Mouse (Mus musculus) forebrain, embryonic 12.5 days (tissue): ENCODE measurements at regions not wholly inside any gene's neighbourhood (a gene's known extent, or its start where the extent isn't known, plus 50 kb on each side); places are given as distances from the start of the nearest gene placed in this dataset.

ENCODE experiments used
- ATAC-seq: fragments of 200-750 bp; cut with Nextera tagmentation; 2 replicates; pipeline ENCODE4 v1.8.0; 2017; ENCODE audit warnings: moderate TSS enrichment; ENCODE audit not compliant: low FRiP score
- H3K27ac ChIP-seq: fragments of 300-500 bp; sonication (generic); 2 replicates; pipeline ENCODE4 v1.5.1; 2016; ENCODE audit warnings: mild to moderate bottlenecking
- H3K27me3 ChIP-seq: fragments of 300-500 bp; sonication (generic); 2 replicates; pipeline ENCODE4 v1.6.1; 2016; ENCODE audit warnings: mild to moderate bottlenecking
- H3K36me3 ChIP-seq: fragments of 300-500 bp; sonication (generic); replicated peaks from 2 replicates; pipeline ENCODE4 v1.6.1; 2016; ENCODE audit warnings: mild to moderate bottlenecking
- H3K4me1 ChIP-seq: fragments of 300-500 bp; sonication (generic); 2 replicates; pipeline ENCODE4 v1.6.1; 2016
- H3K4me2 ChIP-seq: fragments of 300-500 bp; sonication (generic); 2 replicates; pipeline ENCODE4 v1.6.1; 2016; ENCODE audit warnings: mild to moderate bottlenecking, moderate library complexity
- H3K4me3 ChIP-seq: fragments of 300-500 bp; sonication (generic); replicated peaks from 2 replicates; pipeline ENCODE4 v1.5.1; 2016; ENCODE audit warnings: mild to moderate bottlenecking
- H3K9ac ChIP-seq: fragments of 300-500 bp; sonication (generic); 2 replicates; pipeline ENCODE4 v1.6.1; 2016; ENCODE audit warnings: mild to moderate bottlenecking
- H3K9me3 ChIP-seq: fragments of 300-500 bp; sonication (generic); 2 replicates; pipeline ENCODE4 v1.6.1; 2016
- WGBS: fragments of 180-500 bp; shearing (Covaris S2); methylation state at CpG from one replicate; pipeline ENCODE4 v1.1.7; 2016; 5-methylcytosine and 5-hydroxymethylcytosine counted together

DNA sequence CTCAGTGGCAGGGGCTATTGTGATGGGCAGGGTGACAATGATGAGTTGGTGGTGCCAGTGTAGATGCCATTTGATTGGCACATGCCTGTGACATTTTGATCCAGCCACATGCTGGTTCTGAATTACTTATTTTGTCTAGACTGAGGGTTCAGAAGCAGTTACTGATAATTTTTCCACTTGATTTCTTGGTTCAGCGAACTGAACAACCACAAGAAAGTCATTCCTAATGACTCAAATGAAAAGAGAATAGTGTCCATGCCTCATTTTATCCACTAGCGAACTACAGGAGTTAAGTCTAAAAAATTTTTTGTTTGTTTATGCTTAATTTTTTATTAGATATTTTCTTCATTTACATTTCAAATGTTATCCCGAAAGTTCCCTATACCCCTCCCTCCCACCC, 244.6 kb upstream of the Fam98a start:
- Histone ChIP-seq H3K9ac (no peak overlapping the region), H3K4me3 (no peak overlapping the region), H3K9me3 (no peaks in the 10 kb centered on the region), H3K27me3 (peaks cover 3% of the 10 kb centered on the region), H3K4me1 (no peaks in the 10 kb centered on the region), H3K27ac (no peak overlapping the region), H3K4me2 (no peak overlapping the region), H3K36me3 (no peaks in the 10 kb centered on the region)
- no peak for ATAC-seq
- 91% methylated on average over 3 of the region's 3 CpGs for WGBS

DNA sequence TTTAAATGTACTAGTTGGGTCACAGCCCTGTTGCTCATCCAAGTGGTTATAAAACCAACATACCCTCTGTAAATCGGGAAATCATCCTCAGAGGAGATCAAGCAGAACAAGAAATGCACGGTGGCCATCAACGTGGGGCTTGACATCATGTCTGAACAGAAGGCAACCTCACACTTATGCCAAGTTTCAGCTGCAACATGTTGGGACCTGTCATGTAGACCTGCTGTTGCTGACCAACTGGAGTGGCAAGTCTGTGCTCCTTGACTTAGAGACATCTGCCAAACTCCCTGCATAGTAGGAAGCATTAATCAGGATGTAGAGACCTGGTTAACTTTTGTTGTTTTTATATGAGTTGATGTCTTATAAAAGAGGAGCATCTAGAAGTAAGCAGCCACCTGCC, 244.0 kb upstream of the Fam98a start:
- Histone ChIP-seq H3K9me3 (no peaks in the 10 kb centered on the region), H3K27ac (no peak overlapping the region), H3K4me3 (no peak overlapping the region), H3K36me3 (no peaks in the 10 kb centered on the region), H3K27me3 (peaks cover 3% of the 10 kb centered on the region), H3K9ac (no peak overlapping the region), H3K4me2 (no peak overlapping the region), H3K4me1 (no peaks in the 10 kb centered on the region)
- no peak for ATAC-seq
- 91% methylated on average over 3 of the region's 3 CpGs for WGBS

DNA sequence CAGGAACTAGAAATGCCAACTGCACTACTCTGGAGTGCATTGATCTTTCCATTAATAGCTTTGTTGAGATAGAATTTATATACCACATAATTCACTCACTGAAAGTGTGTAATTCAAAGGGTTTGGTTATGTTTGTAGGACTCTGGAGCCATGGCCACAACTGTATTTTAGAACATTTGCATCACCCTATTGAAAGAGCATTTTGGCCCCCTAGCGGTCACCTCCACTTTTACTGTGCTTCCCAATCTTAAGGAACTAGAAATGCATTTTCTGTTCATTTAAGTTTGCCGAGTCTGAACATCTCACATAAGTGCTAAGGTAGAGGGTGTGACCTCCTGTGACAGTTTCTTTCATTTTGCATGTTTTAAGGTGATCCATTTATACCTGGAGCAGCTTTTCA, 228.0 kb upstream of the Fam98a start:
- H3K4me3 ChIP-seq, result no peak overlapping the region
- no peaks in the 10 kb centered on the region for H3K9me3 ChIP-seq
- WGBS, result 40% methylated on average over 2 of the region's 2 CpGs
- H3K36me3 ChIP-seq, result no peaks in the 10 kb centered on the region
- H3K27me3 ChIP-seq, result no peaks in the 10 kb centered on the region
- H3K4me1 ChIP-seq, result no peaks in the 10 kb centered on the region
- no peak overlapping the region for H3K9ac ChIP-seq
- H3K4me2 ChIP-seq, result no peak overlapping the region
- ATAC-seq, result 0 out of 2 replicates have a peak, but pooled peaks have one; percentile 23
- H3K27ac ChIP-seq, result no peak overlapping the region

DNA sequence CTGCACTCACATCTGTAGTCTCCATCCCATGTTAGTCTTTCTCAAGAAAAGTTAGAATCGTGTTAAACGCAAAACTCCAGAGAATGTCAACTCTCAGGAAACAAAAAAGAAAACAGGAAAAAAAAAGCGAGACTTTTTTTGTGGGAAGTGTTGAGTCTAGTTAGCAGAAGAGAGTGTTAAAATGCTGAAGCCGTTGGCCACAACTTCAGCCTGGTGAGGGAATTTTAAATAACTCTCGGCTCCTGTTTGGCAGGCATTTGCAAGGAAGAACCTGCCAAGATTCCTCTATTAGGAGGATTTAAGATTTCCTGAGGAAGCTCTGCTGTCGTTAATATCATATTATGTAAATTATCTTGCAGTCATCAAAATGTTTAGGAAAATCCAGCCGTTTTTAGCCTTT, 224.9 kb upstream of the Fam98a start:
- H3K27ac ChIP-seq, result no peak overlapping the region
- WGBS, result 89% methylated on average over 7 of the region's 7 CpGs
- H3K9ac ChIP-seq, result no peak overlapping the region

DNA sequence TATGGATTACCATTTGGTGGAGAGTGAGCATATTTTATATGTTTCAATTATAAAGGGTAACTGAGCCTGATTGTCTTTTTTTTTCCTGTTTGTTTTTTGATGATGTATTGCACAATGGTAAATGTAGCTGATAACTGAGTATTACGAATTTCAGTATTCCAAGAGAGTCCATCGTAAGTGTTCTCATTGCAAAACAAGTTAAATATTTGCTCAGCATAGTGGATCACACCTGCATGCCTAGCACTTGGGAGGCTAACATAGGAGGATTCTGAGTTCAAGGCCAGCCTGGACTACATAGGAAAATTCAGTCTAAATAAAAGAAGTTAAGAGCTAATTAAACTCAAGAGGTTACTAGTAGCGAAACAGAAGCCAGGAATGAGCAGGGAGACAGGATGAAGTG, 223.8 kb upstream of the Fam98a start:
- no peak for ATAC-seq
- Histone ChIP-seq H3K4me1 (no peaks in the 10 kb centered on the region), H3K4me2 (no peak overlapping the region), H3K9ac (no peak overlapping the region), H3K27me3 (no peaks in the 10 kb centered on the region), H3K9me3 (no peaks in the 10 kb centered on the region), H3K4me3 (no peak overlapping the region), H3K36me3 (no peaks in the 10 kb centered on the region), H3K27ac (no peak overlapping the region)
- WGBS, result 90% methylated on average over 3 of the region's 3 CpGs

More for the DNA sequence above, 224.9 kb upstream of the Fam98a start:
- Histone ChIP-seq H3K9me3 (no peaks in the 10 kb centered on the region), H3K4me3 (no peak overlapping the region), H3K4me1 (no peaks in the 10 kb centered on the region), H3K36me3 (no peaks in the 10 kb centered on the region), H3K4me2 (no peak overlapping the region), H3K27me3 (no peaks in the 10 kb centered on the region)
- no peak for ATAC-seq

DNA sequence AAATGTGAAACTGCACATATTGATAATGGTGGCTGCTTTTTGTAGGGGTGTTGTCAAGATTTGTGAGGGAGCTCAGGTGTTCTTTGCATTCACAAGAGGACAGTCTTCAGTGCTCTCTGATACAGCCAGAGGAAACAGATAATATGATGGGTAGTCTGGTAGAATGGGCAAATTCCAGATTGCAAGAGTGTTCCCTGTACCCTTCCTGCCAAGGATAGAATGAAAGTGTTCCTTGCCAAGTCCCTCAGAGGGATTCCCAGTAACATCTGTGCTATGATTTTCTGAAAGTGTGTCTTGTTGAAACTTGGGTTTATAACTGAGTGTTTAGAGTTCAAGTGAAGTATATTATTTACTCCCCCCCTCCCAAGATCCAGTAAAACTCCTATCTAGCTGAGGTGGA, 221.1 kb upstream of the Fam98a start:
- H3K9me3 ChIP-seq, result peaks cover 4% of the 10 kb centered on the region; the same call in 1 of the 2 replicates
- no peak for ATAC-seq
- no peaks in the 10 kb centered on the region for H3K36me3 ChIP-seq
- H3K27me3 ChIP-seq, result no peaks in the 10 kb centered on the region
- H3K4me2 ChIP-seq, result no peak overlapping the region
- no peak overlapping the region for H3K4me3 ChIP-seq
- H3K27ac ChIP-seq, result no peak overlapping the region
- H3K4me1 ChIP-seq, result no peaks in the 10 kb centered on the region
- no peak overlapping the region for H3K9ac ChIP-seq

DNA sequence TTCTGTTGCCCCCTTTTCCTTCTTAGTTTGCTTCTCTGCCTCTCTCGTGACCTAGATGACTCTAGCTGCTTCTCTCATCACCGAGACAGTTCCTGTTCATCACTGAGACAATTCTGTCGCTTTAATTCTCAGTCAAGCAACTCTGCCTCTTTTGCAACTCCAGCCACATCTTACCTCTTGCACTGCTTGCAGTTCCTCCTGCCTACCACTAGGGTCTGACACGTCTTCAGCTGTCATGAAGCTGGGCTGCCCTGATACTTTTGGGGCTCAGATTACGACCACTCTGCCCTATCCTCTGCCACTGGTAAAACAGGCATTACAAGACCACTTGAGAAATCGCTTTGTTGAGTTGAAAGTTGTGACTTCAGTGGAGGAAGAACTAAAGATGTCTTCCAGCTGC, 216.9 kb upstream of the Fam98a start:
- H3K4me2 ChIP-seq, result no peak overlapping the region
- no peaks in the 10 kb centered on the region for H3K36me3 ChIP-seq
- H3K4me1 ChIP-seq, result no peaks in the 10 kb centered on the region
- no peak for ATAC-seq
- no peak overlapping the region for H3K27ac ChIP-seq
- WGBS, result 86% methylated on average over 6 of the region's 6 CpGs
- H3K27me3 ChIP-seq, result no peaks in the 10 kb centered on the region
- H3K4me3 ChIP-seq, result no peak overlapping the region
- no peak overlapping the region for H3K9ac ChIP-seq
- peaks cover 4% of the 10 kb centered on the region; the same call in 1 of the 2 replicates for H3K9me3 ChIP-seq

DNA sequence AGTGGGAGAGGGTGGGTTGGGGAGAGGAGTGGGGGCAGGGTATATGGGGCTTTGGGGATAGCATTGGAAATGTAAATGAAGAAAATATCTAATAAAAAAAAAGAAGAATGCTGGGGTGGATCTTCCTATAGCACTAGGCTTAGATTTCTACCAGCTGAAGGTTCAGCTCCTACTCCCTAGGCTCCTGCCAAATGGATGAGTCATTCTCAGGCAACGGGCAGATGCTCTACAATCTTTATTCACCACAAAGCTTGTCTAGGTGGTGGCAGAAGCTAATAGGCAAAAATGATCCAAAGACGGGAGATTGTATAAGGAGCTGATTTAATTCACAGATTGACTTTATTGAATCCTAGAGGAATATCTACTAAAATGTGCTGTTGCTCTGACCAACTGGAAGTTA, 211.6 kb upstream of the Fam98a start:
- Histone ChIP-seq H3K4me3 (no peak overlapping the region), H3K4me2 (no peak overlapping the region), H3K27ac (no peak overlapping the region), H3K36me3 (no peaks in the 10 kb centered on the region), H3K9ac (no peak overlapping the region), H3K4me1 (no peaks in the 10 kb centered on the region), H3K27me3 (no peaks in the 10 kb centered on the region), H3K9me3 (no peaks in the 10 kb centered on the region)
- ATAC-seq, result no peak
- WGBS, result 86% methylated on average over 2 of the region's 2 CpGs

DNA sequence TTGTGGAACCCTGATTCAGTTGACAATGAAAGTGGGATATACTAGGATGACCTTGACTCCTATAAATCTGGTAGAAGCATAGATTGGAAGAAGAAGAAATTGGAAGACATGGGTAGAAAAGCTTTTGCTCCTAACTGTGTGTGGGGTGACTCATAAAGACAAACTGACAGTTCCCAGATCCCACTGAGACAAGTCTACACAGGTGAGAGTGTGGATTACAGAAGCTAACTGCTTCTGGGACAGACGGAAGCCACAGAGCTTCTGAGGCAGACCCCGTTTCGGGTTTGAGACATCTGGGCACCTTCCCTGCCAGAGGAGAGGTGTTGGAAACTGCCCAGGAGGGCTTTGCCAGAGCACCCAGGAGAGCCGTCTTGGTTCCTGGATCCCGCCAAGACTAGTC, 204.7 kb upstream of the Fam98a start:
- H3K9me3 ChIP-seq, result 0 out of 2 replicates have a peak, but pooled peaks cover 4% of the 10 kb centered on the region
- 94% methylated on average over 5 of the region's 5 CpGs for WGBS
- no peaks in the 10 kb centered on the region for H3K27me3 ChIP-seq
- H3K36me3 ChIP-seq, result no peaks in the 10 kb centered on the region
- no peak overlapping the region for H3K4me2 ChIP-seq
- ATAC-seq, result no peak
- no peak overlapping the region for H3K9ac ChIP-seq
- no peak overlapping the region for H3K27ac ChIP-seq
- no peaks in the 10 kb centered on the region for H3K4me1 ChIP-seq
- H3K4me3 ChIP-seq, result no peak overlapping the region

DNA sequence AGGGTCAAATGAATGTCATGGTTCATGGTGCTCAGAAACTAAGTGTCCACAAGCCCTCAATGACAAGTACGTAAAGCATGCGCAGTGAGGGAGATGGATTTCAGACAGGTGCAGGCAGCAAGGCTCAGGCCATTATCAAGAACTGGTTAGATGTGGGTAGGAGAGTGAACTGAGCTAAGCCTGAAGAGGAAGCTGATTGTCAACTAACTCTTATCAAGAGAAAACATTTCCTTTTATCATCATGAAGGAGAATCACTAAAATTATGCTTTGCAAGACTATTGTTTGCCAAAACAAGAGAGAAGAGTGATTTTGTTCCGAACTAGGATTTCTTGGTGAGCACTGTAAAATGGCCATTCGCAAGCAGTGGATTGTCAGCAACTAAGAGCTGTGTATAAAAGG, 164.7 kb upstream of the Fam98a start:
- Histone ChIP-seq H3K4me3 (no peak overlapping the region), H3K27me3 (no peaks in the 10 kb centered on the region), H3K9me3 (no peaks in the 10 kb centered on the region), H3K4me2 (no peak overlapping the region), H3K27ac (no peak overlapping the region), H3K4me1 (no peaks in the 10 kb centered on the region), H3K9ac (no peak overlapping the region), H3K36me3 (no peaks in the 10 kb centered on the region)
- no peak for ATAC-seq
- 93% methylated on average over 4 of the region's 4 CpGs for WGBS

DNA sequence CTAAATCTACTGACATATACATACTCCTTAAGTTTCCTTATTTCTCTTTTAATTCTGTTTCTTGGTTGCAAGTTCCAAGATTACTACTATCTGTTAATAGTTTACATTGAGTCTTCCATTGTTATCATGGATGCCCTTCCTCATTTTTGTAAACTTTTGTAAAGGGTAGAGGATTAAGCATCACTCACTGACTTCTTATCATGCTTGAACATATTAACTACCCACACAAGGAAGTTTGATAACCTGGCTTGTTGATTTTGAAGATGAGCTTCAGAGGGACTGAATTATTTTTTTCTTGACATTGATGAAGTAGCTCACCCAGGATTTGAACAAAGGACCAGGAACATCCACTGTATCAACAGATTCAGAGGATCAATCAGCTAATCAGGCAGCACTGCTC, 162.8 kb upstream of the Fam98a start:
- H3K36me3 ChIP-seq, result no peaks in the 10 kb centered on the region
- no peak overlapping the region for H3K4me3 ChIP-seq
- H3K27ac ChIP-seq, result no peak overlapping the region
- no peak overlapping the region for H3K4me2 ChIP-seq
- no peaks in the 10 kb centered on the region for H3K9me3 ChIP-seq
- H3K27me3 ChIP-seq, result no peaks in the 10 kb centered on the region
- no peak for ATAC-seq
- no peak overlapping the region for H3K9ac ChIP-seq
- no peaks in the 10 kb centered on the region for H3K4me1 ChIP-seq

DNA sequence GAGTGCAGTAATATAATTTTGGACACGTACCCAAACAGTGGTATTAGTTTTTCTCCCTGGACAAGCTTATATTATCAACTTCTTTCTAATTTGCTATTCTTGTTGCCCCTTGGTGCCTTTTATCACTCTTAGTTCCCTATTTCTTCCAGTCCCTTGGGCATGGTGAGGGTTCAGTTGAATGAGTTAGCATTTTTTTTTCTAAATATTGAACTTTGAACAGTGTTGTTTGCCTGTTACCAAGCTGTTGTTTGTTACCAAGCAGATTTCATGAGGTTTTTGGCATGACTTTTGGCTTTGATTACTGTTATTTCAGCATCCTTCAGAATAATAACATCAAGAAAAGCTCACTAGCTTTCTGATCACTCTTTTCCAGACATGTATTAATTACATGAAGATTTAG, 162.3 kb upstream of the Fam98a start:
- no peak overlapping the region for H3K4me2 ChIP-seq
- H3K9me3 ChIP-seq, result no peaks in the 10 kb centered on the region
- 89% methylated on average over 1 of the region's 1 CpGs for WGBS
- H3K4me1 ChIP-seq, result no peaks in the 10 kb centered on the region
- H3K36me3 ChIP-seq, result no peaks in the 10 kb centered on the region
- H3K27me3 ChIP-seq, result no peaks in the 10 kb centered on the region
- no peak overlapping the region for H3K4me3 ChIP-seq
- no peak overlapping the region for H3K27ac ChIP-seq
- H3K9ac ChIP-seq, result no peak overlapping the region
- ATAC-seq, result no peak

DNA sequence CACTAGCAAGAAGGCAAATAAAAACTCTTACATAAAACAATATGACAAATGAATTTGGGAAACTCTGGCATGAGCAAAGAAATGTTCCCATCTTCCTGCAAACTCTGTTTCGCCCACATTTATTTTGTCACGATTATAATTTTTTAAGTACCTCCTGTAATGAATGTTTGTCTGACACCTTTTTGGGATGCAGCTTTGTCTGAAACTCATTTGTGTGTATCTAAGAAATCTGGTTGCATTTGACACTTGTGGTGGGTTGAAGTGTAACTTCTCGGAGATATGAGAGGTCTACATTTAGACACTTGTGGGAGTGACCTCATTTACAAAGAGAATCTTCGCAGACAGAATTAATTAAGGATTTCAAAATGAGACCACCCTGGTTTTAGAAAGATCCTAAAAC, 155.9 kb upstream of the Fam98a start:
- ATAC-seq, result no peak
- Histone ChIP-seq H3K4me1 (no peaks in the 10 kb centered on the region), H3K9me3 (no peaks in the 10 kb centered on the region), H3K27ac (no peak overlapping the region), H3K4me3 (no peak overlapping the region), H3K9ac (no peak overlapping the region), H3K4me2 (no peak overlapping the region), H3K36me3 (no peaks in the 10 kb centered on the region), H3K27me3 (no peaks in the 10 kb centered on the region)
- WGBS, result 94% methylated on average over 4 of the region's 4 CpGs

DNA sequence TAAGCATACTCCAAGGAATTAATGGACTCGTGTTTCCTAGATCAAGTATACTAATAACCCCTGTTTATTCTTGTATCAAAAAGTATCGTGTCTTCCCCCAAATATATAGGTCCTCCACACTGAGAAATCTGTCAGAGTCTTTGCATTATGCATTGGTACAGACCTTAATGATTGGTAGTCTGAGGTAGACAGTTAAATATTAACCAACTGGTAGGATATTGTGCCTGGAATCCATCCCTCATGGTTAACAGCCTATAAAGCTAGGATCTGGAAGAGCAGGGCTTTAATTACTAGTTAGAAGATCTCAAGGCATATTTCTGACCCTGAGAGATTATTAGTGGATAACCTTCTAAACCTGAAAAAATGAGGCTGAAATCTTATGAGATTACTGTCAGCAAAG, 153.6 kb upstream of the Fam98a start:
- Histone ChIP-seq H3K27me3 (no peaks in the 10 kb centered on the region), H3K9me3 (no peaks in the 10 kb centered on the region), H3K27ac (no peak overlapping the region), H3K4me1 (no peaks in the 10 kb centered on the region), H3K9ac (no peak overlapping the region), H3K36me3 (no peaks in the 10 kb centered on the region), H3K4me3 (no peak overlapping the region), H3K4me2 (no peak overlapping the region)
- no peak for ATAC-seq
- 94% methylated on average over 2 of the region's 2 CpGs for WGBS
